Mouse (Mus musculus): ENCODE results near the gene Ttf2.

The Ttf2 gene

DNA sequence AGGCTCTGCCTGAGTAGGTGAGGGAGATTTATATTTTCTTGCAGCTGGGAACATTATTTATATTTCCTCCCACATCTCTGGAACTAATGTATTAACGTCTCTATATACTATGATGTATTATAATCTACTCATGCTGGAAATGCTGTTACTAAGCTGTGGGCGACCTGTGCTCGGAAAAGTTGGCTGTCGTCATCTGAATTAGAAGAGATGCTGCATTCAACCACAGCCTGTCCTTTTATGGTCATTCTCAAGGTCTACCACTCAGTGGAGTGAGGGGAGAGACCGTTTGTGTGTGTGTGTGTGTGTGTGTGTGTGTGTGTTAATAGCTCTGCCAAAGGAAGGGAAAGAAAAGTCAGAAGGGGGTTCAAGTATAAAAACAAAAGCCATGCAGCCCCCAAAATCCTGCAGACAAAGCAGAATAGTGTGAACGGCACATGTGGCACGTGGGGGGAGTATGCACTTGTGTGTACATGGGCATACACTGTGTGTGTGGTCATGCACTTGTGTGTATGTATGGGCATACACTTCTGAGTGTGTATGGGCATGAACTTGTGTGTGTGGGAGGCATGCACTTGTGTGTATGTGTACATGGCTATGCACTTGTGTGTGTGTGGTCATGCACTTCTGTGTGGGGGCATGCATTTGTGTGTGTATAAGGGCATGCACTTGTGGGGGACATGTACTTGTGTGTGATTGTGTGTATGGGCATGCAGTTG, 57.8 kb downstream of the Ttf2 start:
- DNase-seq (ENCODE audit: low spot score), result no peak

DNA sequence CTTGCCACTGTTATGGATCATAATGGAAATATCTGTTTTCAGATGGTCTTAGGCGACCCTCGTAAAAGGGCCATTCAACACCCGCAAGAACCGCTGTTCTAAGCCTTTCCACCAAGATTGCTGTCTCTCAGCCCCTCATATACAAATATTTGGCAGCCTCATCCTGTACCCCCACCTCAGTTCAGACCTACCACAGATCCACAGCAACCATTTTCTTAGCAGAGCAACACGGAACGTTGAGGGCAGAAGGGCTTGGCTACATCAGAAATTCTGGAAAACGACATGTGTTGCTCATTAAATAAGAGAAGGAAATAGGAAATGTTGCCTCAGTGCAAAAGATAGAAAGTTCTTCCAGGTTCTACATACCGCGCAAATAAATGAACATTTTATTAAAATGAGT, 58.4 kb downstream of the Ttf2 start:
- no peak for DNase-seq (ENCODE audit: low spot score)

DNA sequence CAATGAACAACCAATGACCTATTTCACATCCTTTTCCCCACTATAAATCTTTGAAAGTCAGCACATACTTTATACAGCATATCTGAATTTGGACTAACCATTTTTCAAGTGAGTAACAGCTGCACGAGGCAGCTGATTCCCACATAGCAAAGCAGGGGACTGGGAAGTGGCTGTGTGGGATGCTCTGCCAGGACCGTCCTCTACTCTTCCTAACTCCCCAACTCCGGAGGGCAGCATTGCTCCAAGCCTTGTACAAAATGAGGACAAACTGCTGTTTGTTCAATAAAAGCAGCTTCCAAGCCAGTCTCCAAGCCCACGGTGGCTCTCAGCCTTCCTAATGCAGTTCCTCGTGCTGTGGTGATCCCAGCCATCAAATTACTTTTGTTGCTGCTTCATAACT, 58.8 kb downstream of the Ttf2 start:
- no peak for DNase-seq (ENCODE audit: low spot score)

DNA sequence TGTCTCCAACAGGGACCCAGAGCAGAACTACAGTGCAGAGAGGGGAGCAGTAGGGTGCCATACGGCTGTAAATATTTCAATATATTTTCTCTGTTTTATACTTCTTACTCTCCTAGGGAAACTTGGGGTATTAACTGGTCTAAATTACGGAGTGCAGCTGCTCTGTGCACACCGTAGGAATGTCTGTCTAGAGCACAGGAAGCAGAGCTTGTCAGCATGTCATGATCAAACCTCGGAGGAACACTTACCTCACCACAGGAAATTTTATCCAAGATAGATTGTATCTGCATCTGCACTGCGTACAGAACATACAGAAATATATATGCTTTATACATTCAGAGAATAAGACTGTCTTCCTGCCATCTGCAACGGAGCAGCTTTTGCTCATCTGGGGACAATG, 60.9 kb downstream of the Ttf2 start:
- DNase-seq (ENCODE audit: low spot score), result no peak

DNA sequence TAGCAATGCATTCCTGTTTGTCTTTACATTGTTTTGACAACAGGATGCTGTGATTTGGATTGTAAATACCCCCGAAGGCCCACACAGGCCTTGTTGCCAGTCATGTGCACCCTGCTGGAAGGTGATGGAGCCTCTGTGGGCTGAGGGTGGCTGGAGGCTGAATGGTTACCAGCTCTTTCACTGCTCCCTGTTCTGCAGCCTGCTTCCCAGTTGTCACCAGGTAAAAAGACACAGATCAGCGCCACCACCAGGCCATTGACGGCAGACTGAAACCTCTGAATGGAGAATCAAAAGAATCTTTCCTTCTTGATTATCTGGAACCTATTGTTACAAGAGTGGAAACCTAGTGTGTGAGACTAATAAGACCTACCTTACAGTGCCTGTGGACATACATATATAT, 62.5 kb downstream of the Ttf2 start:
- no peak for DNase-seq (ENCODE audit: low spot score)

DNA sequence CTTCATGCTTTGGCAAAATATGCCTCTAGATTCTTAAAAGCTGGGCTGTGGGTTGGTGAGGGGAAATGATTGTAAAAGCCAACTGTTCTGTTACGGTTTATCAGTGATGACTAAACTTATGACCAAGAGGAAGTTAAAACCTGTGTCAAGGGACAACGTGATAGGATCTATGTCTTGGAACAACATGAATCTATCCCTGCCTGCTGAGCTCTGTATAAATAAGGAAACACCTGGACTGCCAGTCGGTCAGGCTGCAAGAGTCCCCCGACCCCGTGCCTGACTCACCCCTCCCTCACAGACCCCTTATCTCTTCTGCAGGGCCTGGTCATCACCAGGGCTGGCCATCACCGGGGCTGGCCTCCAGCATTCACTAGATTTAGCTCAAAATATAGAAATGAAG, 63.3 kb downstream of the Ttf2 start:
- DNase-seq (ENCODE audit: low spot score), result no peak

DNA sequence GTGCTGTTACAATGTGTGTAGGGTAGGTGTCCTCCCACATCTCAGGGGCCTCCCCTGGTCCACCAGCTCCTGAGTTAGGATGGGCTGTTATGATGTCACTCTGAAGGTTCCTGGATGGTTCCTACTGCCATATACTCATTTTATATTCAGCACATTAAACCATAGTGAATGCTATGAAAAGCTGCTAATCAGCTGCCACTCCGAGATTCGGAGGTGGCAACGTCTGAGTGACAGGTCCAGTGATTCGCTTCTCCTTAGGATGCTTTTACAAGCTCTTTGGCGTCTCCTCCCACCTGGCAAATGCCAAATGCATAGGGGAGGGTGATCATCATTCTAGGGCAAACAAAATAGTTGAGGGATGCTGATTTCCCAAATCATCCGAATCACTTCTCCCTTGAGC, 74.0 kb downstream of the Ttf2 start:
- no peak for DNase-seq (ENCODE audit: low spot score)

DNA sequence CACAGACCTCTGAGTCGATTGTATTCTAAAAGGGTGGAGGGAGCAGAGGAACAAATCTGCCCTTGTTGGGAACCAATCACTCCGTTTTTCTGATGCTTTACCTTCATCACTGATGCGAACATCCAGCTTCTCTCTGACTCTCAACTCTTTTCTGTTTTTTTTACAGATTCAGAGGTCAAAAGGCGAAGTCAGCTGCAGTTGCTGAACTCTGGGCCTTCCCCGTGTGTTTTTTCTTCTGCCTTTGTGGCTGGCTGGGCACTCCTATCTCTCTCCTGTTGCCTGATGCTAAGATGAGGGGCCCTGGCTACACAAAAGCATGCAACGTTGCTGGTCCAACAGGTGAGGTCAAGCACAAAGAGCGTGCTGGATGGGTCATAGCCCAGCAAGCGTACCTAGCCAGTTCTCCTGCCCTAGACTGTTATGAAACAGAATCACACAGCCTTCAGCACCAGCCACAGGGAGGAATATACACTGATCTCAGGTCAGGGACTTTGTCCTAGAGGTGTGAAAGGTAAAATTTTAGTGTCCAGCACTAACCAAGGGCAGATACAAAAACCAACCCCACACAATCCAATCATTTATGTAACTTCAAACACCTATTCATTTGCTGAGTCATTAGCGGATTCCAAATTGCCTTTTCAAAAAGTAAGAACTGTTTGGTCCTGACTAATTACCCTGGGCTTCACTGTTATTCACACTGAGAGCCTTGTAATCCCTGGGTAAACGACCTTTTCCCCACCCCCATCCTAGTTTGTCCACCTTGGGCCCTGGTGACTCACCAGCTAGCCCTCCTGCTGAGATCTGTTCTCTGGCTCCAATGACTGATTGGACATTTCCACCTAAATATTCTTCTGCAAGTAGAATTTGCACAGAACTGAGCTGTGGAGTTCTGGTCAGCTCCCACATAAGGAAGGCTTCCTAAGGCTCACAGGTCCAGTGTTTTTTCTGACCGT, 76.8 kb downstream of the Ttf2 start:
- no peak for DNase-seq (ENCODE audit: low spot score)

DNA sequence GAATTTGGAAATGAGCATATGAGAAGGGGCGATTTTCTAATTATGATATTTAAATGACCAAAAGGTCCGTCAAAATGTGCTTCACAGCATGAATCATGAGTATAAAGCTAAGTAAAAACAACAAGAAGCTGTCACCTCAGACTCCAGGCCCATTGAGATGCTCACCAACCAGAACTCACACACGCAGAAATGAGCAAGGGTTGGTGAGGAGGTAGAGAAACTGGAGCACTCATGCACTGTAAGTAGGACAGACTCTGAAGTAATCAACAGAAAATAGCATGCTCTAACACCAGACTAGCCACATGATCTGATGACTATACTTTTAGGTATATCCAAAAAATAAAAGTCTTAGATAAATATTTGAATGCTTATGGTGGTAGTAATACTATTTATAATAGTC, 79.1 kb downstream of the Ttf2 start:
- DNase-seq (ENCODE audit: low spot score), result no peak

DNA sequence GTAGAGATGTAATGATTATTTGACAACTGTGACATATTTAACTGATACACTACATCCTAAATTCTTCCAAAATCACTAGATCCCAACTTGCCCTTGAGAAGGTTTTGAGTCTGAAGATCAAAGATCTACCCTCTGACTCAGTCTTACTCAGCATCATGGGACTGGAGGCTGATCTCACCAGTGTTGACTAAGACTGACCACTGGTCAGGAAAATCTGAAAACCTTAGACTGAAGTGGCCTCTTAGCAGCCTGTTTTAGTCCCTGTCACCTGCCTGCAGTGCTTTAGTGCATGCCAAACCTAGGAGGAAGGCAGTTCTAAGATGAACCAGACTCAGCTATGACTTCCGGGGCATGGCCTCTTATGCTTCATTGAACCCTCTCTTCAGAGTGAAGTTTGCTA, 80.2 kb downstream of the Ttf2 start:
- no peak for DNase-seq (ENCODE audit: low spot score)

Data from layer of hippocampus, adult 9-10 months (tissue).